Mouse (Mus musculus) gonadal fat pad, adult 2 months (tissue): ENCODE data around the gene Sos2. TPM values are rescaled to one million over a fixed set of nuclear protein-coding genes. Genes with fewer than 3 reads are reported as not detected.
"Not testable (repeated sequence)": the region's sequence is repeated elsewhere in the genome, so short reads cannot be mapped to it uniquely, and the experiment has no call there.

Source experiments
- DNase-seq: peaks from one replicate; pipeline ENCODE4 v3.0.0-alpha.2; 2012; ENCODE audit warnings: low read depth
- polyA plus RNA-seq: library from polyadenylated mRNA; depleted of rRNA; stranded (reverse); fragments of >200 nt; gene quantifications from 2 replicates; pipeline ENCODE4 v1.2.3, GENCODE M21; 2012

Sos2 gene
- polyA plus RNA-seq, 1 experiment = 23.6 TPM

- no peak for DNase-seq
Measured at GRCm38 (mm10) chr12:69674576-69675537, 6.8 kb downstream of the Sos2 start.

- DNase-seq = no peak
Measured at GRCm38 (mm10) chr12:69674176-69674575, 7.5 kb downstream of the Sos2 start.

GRCm38 (mm10) chr12:69666721-69667120, 14.9 kb downstream of the Sos2 start:
- DNase-seq = no peak

DNA sequence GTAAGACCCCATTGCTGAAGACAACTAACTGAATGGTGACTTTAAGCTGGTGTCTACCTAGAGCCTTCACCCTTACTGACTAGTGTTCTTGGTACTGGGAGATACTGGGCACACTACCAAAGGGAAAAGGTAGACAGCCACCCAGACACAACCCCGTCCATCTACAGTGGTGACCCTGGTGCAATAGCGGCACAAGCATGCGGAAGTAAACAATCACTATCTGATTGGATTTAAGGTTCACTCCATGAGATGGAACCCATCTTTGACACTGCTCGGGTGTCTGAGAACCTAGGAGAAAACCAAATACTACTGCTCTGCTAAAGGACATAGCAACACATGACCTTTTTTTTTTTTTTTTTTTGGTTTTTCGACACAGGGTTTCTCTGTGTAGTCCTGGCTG, 20.0 kb downstream of the Sos2 start:
- no peak for DNase-seq

DNA sequence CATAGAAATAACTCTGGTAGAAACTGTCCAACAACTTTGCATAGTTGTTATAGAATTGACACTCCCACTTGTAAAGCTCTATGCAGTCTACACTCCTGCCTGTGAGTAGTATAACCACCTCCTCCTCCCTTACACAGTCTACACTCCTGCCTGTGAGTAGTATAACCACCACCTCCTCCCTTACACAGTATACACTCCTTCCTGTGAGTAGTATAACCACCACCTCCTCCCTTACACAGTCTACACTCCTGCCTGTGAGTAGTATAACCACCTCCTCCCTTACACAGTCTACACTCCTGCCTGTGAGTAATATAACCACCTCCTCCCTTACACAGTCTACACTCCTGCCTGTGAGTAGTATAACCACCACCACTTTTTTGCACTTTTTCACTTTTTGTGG, 27.7 kb downstream of the Sos2 start:
- DNase-seq = not testable (repeated sequence)

- no peak for DNase-seq
Measured at GRCm38 (mm10) chr12:69649511-69649910, 32.1 kb downstream of the Sos2 start.

- no peak for DNase-seq
Measured at GRCm38 (mm10) chr12:69645821-69646616, 35.6 kb downstream of the Sos2 start.

DNA sequence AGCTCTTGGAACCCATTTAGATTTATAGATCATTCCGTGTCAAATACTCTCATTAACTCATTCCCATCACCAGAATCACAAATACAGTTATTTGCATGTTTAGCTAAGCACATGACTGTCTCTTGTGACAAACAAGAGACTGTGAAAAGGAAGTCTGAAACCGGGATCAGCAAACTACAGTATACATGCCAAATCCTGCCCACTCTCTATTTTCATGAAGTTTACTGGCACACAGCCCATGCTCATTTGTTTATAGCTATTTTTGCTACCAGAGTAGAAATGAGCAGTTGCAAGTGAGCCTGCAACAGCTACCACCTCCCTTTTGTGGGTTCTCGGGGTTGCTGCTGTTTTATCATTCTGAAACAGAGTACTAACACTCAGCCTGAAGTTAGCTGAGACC, 36.8 kb downstream of the Sos2 start:
- no peak for DNase-seq

GRCm38 (mm10) chr12:69642877-69643276, 38.8 kb downstream of the Sos2 start:
- DNase-seq = no peak

DNA sequence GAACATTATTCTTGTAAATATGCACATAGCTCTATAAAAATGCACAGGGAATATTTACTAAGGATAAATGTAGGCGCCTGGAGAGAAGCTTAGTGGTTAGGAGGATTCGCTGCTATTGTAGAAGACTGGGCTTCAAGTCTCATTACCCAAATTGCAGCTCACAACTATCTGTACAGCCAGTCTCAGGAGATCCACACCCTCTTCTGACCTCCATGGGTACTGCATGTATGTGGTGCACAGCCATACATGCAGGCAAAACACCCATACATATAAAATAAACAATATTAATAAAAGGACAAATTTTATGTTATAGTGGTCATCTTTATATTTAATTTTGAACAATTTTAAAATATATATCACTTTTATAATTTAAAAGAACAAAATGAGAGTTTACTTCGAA, 46.9 kb downstream of the Sos2 start:
- no peak for DNase-seq

DNA sequence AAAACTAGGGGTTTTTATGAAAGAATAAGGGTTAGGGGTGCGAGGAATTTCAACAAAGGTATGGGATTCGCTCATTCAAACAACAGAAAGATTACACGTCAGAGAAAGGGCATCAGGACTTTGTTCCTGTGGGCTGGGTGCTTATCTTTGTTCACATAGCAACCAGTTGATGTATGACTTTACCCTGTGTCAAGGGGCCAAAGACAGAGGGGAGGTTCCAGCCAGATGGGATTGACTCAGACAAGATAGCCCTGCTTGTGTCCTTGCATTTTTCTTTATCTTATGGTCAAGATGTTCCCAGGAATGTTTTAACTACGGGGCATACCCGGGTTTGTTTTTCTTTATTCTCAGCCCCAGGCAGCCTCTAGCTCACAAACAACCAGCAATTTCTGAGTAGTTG, 63.1 kb downstream of the Sos2 start:
- DNase-seq = not testable (repeated sequence)

GRCm38 (mm10) chr12:69604367-69604766, 77.3 kb downstream of the Sos2 start:
- DNase-seq = no peak

GRCm38 (mm10) chr12:69597446-69597845, 84.2 kb downstream of the Sos2 start:
- peak; percentile 44 for DNase-seq

- DNase-seq = no peak
Measured at GRCm38 (mm10) chr12:69593130-69593529, 88.5 kb downstream of the Sos2 start.

DNA sequence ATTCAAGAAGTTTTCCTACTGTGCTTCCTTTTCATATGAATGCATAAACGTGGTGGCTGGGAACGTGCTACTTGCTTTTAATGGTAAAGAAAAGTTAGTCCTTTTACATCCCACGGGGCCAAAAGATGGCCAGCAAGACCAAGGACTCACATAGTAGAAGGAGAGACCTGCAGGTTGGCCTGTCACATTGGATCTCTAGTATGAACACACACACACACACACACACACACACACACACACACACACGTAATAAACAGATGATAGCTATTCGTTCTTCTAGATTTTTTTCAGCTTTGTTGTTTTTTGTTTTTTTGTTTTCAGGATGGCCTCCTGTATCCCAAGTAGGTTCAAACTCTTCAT, 98.4 kb downstream of the Sos2 start:
- DNase-seq = no peak

GRCm38 (mm10) chr12:69582613-69583269, 98.9 kb downstream of the Sos2 start, which contains the start of gene Vcpkmt:
TSS of gene Vcpkmt (minus strand) at chr12:69583028.
- peak; percentile 26 for DNase-seq

DNA sequence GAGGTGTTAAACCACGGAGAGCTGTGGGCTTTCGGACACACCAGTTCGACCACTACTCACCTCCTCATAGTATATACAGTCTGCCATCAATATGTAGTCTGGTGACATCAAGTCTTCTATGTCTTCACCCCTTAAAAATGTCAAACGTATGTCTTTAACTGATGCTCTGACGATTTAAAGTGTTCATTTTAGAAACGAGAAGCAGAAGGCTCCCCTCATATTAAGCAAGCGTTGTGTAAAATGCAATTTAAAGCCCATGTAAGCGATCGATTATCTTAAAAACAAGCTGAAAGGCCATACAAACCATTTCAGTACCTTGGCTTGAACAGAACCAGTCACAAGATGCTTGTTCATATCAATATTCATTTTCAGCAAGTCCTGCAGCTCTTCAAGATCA, 99.4 kb downstream of the Sos2 start:
- DNase-seq = no peak

- no peak for DNase-seq
Measured at GRCm38 (mm10) chr12:69579623-69580022, 102.0 kb downstream of the Sos2 start.

DNA sequence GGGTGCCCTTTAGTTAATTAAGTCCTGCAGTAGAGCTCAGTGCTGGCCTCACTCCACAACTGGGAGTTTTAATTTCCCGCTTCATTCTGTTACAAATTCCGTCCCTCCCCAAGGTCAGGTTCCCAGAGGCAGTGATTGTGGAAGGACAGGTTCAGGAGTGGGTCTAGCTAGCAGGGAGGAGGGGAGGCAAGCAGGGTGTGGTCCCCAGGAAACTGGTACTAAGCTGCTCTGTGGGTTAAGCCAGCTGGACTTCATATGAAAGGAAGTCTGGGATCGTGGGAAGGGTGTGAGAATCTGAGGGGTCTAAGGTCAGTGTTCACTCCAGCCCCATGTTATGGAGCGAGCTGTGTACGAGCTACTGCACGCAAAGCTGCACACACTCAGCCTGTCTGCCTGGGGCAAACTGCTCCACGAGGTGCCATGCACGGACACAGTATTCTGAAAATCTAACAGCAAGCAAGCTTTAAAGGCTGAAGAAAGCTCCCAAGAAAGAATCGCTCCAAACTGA, 105.5 kb downstream of the Sos2 start:
- DNase-seq = no peak

DNA sequence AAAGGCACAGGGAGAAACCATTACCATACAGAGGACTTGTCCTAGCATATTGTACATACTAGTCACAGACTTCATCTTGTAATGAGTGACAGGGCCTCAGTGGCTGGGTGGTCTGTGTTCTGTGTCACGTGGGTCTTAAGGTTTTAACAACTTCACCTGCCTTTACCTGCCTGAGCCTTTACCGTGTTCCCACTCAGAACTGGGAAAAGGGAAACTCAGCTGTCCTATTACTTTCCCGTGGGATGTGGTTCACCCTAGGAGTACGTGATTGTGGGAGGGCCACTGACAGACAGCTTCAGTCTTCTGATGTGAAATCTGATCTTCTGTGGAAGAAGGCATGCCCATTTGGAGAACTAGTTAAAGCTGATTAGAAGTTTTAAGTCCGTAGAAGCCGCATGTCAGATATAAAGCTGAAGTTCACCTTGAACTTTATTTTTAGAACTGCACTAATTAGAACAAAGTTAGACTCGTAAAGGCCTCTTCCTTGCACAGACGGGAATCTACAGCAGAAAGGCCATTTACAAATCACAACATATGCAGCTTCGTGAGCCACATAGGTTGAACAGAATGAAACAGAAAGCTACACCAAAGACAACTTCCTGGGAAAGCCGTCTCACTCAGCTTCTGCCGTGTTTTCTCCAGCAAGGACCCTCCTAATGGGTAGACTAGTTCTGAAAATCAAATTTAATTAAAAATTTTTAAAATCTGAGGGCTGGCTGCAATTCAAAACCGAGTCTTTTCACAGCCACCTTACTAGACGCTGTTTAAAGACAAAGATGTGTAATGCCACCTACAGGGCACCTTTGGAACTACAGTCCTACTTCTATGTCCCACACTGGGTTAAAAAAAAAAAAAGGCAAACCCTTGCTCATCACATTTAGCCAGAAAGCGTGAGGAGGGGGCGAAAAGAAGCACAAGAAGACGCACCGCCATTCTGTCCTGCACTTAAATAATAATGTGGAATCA, 107.5 kb downstream of the Sos2 start:
- DNase-seq = peak; percentile 57

GRCm38 (mm10) chr12:69573271-69573670, 108.4 kb downstream of the Sos2 start:
- peak; percentile 30 for DNase-seq
